Mouse (Mus musculus) stomach, embryonic 14.5 days (tissue): ENCODE measurements at regions not wholly inside any gene's neighbourhood (a gene's known extent, or its start where the extent isn't known, plus 50 kb on each side); places are given as distances from the start of the nearest gene placed in this dataset.
"Not testable (repeated sequence)": the region's sequence is repeated elsewhere in the genome, so short reads cannot be mapped to it uniquely, and the experiment has no call there.

ENCODE experiments used
- ATAC-seq: fragments of 200-750 bp; cut with Nextera tagmentation; 2 replicates; pipeline ENCODE4 v1.8.0; 2017; ENCODE audit warnings: low read depth, moderate TSS enrichment; ENCODE audit not compliant: insufficient number of reproducible peaks, insufficient read depth, low FRiP score
- H3K27ac ChIP-seq: fragments of 300-500 bp; sonication (generic); 2 replicates; pipeline ENCODE4 v1.5.1; 2014; ENCODE audit warnings: mild to moderate bottlenecking, low read length, moderate library complexity, mixed read lengths
- H3K27me3 ChIP-seq: fragments of 300-500 bp; sonication (generic); 2 replicates; pipeline ENCODE4 v1.6.1; 2014; ENCODE audit warnings: low read length, control low read depth, mixed read lengths; ENCODE audit not compliant: control insufficient read depth, insufficient read depth
- H3K36me3 ChIP-seq: fragments of 300-500 bp; sonication (generic); 2 replicates; pipeline ENCODE4 v1.6.1; 2014; ENCODE audit warnings: mild to moderate bottlenecking, control low read depth, low read length, moderate library complexity, mixed read lengths; ENCODE audit not compliant: control insufficient read depth, insufficient read depth
- H3K4me1 ChIP-seq: fragments of 300-500 bp; sonication (generic); 2 replicates; pipeline ENCODE4 v1.6.1; 2014; ENCODE audit warnings: low read length, control low read depth, mixed read lengths; ENCODE audit not compliant: control insufficient read depth, insufficient read depth
- H3K4me2 ChIP-seq: fragments of 300-500 bp; sonication (generic); replicated peaks from 2 replicates; pipeline ENCODE4 v1.6.1; 2014; ENCODE audit warnings: low read depth, low read length, control low read depth
- H3K4me3 ChIP-seq: fragments of 300-500 bp; sonication (generic); 2 replicates; pipeline ENCODE4 v1.5.1; 2014; ENCODE audit warnings: low read depth, low read length, control low read depth
- H3K9ac ChIP-seq: fragments of 300-500 bp; sonication (generic); replicated peaks from 2 replicates; pipeline ENCODE4 v1.6.1; 2014; ENCODE audit warnings: low read depth, mild to moderate bottlenecking, control low read depth, low read length, moderate library complexity, mixed read lengths
- H3K9me3 ChIP-seq: fragments of 300-500 bp; sonication (generic); 2 replicates; pipeline ENCODE4 v1.6.1; 2016; ENCODE audit warnings: low read depth, low read length, control low read depth; ENCODE audit not compliant: control insufficient read depth
- whole genome bisulfite sequencing: fragments of 180-500 bp; shearing (Covaris S2); extraction: QIAGEN DNeasy Blood & Tissue Kit; methylation state at CpG from one replicate; pipeline ENCODE4 v1.1.7; 2014; 5-methylcytosine and 5-hydroxymethylcytosine counted together

DNA sequence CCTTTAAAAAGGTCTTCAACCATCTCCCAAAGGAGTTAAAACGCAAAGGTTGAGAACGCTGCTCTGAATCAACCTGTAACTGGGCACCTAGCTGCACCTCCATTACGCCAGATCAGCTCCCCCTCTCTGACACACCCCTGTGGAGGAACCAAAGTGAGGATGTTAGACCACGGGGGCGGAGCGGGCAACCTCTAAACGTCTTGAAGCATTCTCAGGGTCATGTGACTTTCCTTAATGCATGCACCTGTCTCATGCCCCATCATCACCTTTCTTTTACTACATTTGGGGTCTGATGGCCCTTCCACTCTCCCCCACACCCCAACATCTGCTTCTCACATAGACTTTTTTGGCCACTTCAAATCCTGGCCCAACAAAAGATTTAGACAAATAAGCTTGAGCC, 77.9 kb upstream of the Med13l start:
- no peak overlapping the region for H3K27ac ChIP-seq
- 47% methylated on average over 7 of the region's 7 CpGs for WGBS
- H3K9ac ChIP-seq = no peak overlapping the region
- no peak for ATAC-seq
- H3K4me1 ChIP-seq = peaks cover 7% of the 10 kb centered on the region; the same call in 1 of the 2 replicates
- H3K4me3 ChIP-seq = no peak overlapping the region
- H3K9me3 ChIP-seq = no peaks in the 10 kb centered on the region
- no peaks in the 10 kb centered on the region for H3K36me3 ChIP-seq
- no peak overlapping the region for H3K4me2 ChIP-seq
- no peaks in the 10 kb centered on the region for H3K27me3 ChIP-seq

DNA sequence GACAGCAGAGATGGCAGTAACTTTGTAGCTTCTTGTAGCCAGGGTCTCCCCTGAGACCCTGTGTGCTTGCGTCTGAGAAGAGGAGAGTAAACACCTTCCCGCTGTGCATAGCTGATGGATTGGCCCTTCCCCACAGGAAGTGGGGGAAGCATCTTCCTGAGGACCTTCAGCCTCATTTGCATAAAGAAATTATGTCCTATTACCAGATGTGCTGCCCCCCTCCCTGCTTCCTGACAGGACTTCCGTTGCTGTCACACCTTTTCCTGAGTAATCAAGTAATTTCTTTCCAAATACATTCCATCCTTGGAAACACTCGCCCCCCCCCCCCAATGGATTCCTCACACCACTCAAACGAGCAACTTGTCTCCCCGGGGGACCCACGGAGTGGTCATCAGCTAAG, 77.5 kb upstream of the Med13l start:
- Histone ChIP-seq H3K27me3 (no peaks in the 10 kb centered on the region), H3K4me1 (peaks cover 3% of the 10 kb centered on the region; the same call in 1 of the 2 replicates), H3K27ac (peak overlapping the region; percentile 55; the same call in 1 of the 2 replicates), H3K9me3 (no peaks in the 10 kb centered on the region), H3K9ac (no peak overlapping the region), H3K4me3 (no peak overlapping the region), H3K4me2 (no peak overlapping the region), H3K36me3 (no peaks in the 10 kb centered on the region)
- 12% methylated on average over 7 of the region's 7 CpGs for WGBS
- ATAC-seq = no peak

DNA sequence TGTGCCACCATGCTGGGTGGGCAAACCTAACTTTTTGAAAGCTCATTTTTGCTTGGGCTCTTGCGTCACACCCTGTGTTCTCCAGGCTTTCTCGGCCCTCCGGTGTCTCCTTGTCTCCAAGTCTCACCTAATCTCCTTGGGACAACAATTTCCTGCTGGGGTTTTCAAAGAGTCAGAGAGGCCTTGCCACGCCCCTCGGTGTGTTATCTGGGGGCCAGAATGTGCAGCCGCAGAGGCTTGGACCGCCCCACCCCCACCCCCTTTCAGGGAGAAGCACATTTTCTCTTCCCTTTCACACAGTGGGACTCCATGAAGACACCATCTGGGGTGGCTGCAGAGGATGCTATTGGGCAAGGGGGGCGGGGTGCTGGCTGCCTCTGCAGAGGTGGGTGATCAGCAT, 76.9 kb upstream of the Med13l start:
- Histone ChIP-seq H3K27me3 (no peaks in the 10 kb centered on the region), H3K9ac (no peak overlapping the region), H3K27ac (peak overlapping the region; percentile 55; the same call in 1 of the 2 replicates), H3K9me3 (no peaks in the 10 kb centered on the region), H3K4me2 (no peak overlapping the region), H3K36me3 (no peaks in the 10 kb centered on the region), H3K4me1 (peaks cover 3% of the 10 kb centered on the region; the same call in 1 of the 2 replicates), H3K4me3 (no peak overlapping the region)
- peak; percentile 83 for ATAC-seq
- 20% methylated on average over 8 of the region's 8 CpGs for WGBS

DNA sequence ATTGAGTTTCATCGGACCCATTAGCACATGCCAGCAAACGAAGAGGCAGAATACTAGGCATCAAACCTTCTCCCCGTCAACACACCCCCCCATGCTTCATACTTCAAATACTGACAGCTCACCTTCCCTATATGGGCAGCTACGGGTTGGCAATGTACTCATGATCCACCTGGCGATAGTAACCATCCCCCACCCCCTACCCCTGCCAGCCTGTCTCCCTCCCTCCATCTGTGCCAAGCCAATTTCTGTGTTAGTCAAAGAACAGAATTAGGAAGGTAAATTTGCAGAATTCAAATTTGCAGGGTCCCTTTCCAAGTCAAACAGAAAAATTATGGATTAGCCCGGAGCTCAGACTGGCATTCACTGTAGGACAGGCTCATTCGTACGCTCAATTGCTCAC, 75.3 kb upstream of the Med13l start:
- no peak overlapping the region for H3K27ac ChIP-seq
- H3K4me3 ChIP-seq = no peak overlapping the region
- peaks cover 3% of the 10 kb centered on the region; the same call in 1 of the 2 replicates for H3K4me1 ChIP-seq
- no peaks in the 10 kb centered on the region for H3K27me3 ChIP-seq
- ATAC-seq = no peak
- no peak overlapping the region for H3K4me2 ChIP-seq
- 91% methylated on average over 8 of the region's 8 CpGs for WGBS
- H3K9me3 ChIP-seq = no peaks in the 10 kb centered on the region
- no peak overlapping the region for H3K9ac ChIP-seq
- H3K36me3 ChIP-seq = no peaks in the 10 kb centered on the region

DNA sequence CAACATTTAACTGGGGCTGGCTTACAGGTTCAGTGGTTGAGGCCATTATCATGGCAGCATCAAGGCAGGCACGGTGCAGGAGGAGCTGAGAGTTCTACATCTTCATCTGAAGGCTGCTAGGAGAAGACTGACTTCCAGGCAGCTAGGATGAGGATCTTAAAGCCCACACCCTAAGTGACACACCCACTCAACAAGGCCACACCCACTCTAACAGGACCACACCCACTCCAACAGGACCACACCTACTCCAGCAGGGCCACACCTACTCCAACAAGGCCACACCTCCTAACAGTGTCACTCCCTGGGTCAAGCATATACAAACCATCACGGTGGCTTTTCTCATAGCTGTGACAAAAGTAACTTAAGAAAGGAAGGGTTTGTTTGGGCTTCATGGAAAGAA, 68.0 kb upstream of the Med13l start:
- not testable (repeated sequence) for H3K9ac ChIP-seq, H3K4me2 ChIP-seq, ATAC-seq, H3K27ac ChIP-seq, H3K4me3 ChIP-seq, H3K36me3 ChIP-seq, H3K4me1 ChIP-seq, H3K27me3 ChIP-seq, H3K9me3 ChIP-seq
- WGBS = 73% methylated on average over 2 of the region's 2 CpGs

DNA sequence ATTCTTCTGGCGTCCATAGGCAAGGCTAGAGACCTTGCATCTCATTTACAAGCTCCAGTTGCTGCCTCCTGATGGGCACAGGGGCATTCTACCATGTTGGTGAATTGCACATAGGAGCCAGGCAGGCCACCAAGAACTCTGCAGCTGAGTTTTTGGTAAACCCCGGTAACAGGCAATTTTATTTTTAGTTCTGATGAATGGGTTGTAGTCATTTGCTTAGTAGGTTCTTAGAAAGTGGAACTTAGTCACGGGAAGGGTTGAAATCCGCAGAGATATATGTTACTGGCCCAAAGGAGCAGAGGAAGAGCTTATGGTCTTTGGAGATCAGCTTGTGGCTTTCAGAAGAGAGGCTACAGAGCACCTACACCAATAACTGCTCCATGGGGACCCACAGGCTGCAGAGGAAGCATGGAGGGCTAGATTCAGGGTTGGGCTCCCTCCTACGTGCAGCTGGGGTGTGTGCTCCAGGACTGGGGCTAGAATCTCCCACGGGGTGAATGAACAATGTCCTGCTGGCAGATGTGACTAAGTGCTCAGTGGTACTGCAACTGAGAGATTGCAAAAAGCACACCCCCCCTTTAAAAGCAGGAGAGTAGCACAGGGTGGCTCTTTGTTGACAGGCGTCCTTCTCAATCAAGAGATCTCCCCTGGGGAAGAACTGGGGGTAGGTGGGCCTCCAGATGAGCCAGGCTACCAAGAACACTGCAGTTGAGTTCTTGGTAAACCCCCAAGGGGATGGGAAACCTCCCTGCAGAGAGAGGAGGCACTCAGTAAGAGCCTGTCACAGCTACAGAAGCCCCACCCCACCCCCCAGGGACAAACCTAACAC, 65.6 kb upstream of the Med13l start:
- H3K9ac ChIP-seq = no peak overlapping the region
- H3K4me2 ChIP-seq = no peak overlapping the region
- WGBS = 71% methylated on average over 7 of the region's 7 CpGs
- no peak overlapping the region for H3K4me3 ChIP-seq
- no peak overlapping the region for H3K27ac ChIP-seq
- no peaks in the 10 kb centered on the region for H3K4me1 ChIP-seq
- H3K27me3 ChIP-seq = no peaks in the 10 kb centered on the region
- H3K9me3 ChIP-seq = no peaks in the 10 kb centered on the region
- no peak for ATAC-seq
- H3K36me3 ChIP-seq = no peaks in the 10 kb centered on the region

DNA sequence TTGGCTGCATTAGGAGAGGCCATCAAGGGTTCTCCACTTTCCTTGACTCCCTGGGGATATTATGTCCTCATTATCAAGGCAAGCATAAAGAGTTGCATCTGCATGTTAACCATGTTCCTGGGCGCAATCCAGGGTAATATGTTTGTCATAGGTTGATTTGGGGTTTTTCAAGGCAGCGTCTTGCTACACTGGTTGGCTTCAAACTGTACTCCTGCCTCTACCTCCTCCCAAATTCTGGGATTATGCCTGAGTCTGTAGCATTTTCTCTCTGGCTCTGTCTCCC, 65.1 kb upstream of the Med13l start:
- Histone ChIP-seq H3K27ac (no peak overlapping the region), H3K9ac (no peak overlapping the region), H3K27me3 (no peaks in the 10 kb centered on the region), H3K4me2 (no peak overlapping the region), H3K4me3 (no peak overlapping the region), H3K36me3 (no peaks in the 10 kb centered on the region), H3K9me3 (no peaks in the 10 kb centered on the region), H3K4me1 (no peaks in the 10 kb centered on the region)
- 82% methylated on average over 2 of the region's 2 CpGs for WGBS
- ATAC-seq = no peak

DNA sequence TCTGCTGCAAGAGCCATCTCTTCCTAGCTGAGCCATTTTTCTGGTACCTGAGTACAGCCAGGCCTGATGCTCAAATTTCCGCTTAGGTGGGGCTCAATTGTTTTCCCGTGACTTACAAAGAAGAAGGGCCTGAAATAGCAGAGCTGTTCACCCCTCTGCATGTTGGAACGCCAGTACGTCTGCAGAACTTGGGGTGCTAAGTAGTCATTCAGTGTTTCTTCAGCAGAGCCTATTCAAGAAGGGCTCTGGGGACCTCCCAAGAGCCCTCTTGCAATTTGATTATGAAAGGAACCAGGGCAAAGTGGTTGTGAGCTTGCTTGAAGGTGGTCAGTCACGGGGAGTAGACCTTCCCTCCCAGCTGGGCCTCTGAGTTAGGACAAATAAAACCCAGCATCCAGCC, 58.9 kb upstream of the Med13l start:
- H3K9ac ChIP-seq = no peak overlapping the region
- no peak for ATAC-seq

DNA sequence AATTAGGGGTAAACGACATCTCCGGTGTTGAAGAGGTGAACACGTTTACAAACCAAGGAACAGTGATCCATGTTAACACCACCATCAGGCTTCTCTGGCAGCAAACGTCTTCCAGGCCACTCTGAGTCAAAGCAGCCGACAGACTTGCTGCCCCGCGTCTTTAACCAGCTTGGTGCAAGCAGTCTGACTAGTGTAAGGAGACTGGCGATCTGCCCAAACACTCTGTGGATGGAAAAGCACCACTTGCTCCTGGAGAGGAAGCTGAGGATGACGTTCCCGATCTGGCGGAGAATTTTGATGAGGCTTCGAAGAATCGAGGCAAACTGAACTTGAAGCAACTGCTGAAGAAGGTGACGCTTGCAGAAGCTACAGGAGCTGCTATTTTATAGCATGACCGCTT, 57.5 kb upstream of the Med13l start:
- Histone ChIP-seq H3K9me3 (no peaks in the 10 kb centered on the region), H3K9ac (no peak overlapping the region), H3K36me3 (no peaks in the 10 kb centered on the region), H3K4me1 (no peaks in the 10 kb centered on the region), H3K4me2 (no peak overlapping the region), H3K4me3 (no peak overlapping the region), H3K27me3 (no peaks in the 10 kb centered on the region), H3K27ac (no peak overlapping the region)
- ATAC-seq = no peak
- 47% methylated on average over 15 of the region's 15 CpGs for WGBS

More for the DNA sequence above, 58.9 kb upstream of the Med13l start:
- H3K36me3 ChIP-seq = no peaks in the 10 kb centered on the region
- 80% methylated on average over 5 of the region's 5 CpGs for WGBS
- no peak overlapping the region for H3K4me2 ChIP-seq
- H3K27me3 ChIP-seq = no peaks in the 10 kb centered on the region
- no peak overlapping the region for H3K27ac ChIP-seq
- H3K4me1 ChIP-seq = no peaks in the 10 kb centered on the region
- no peak overlapping the region for H3K4me3 ChIP-seq
- no peaks in the 10 kb centered on the region for H3K9me3 ChIP-seq
